Mouse (Mus musculus) heart, postnatal 10 days (tissue): Measurements from ENCODE around the gene Supv3l1. TPM values are rescaled to one million over a fixed set of nuclear protein-coding genes. Genes with fewer than 3 reads are reported as not detected.
"Not testable (repeated sequence)": the region's sequence is repeated elsewhere in the genome, so short reads cannot be mapped to it uniquely, and the experiment has no call there.

Source experiments
- DNase-seq, 2 experiments: peaks; one replicate each; pipeline ENCODE4 v3.0.0; 2021
- intact Hi-C: fragments of 180-260 bp; cut with DNase I; formaldehyde crosslinking; loops from one replicate; pipeline ENCODE4 v1.15.1; 2025
- total RNA-seq, 2 experiments: library from RNA; stranded (reverse); gene quantifications; 2 replicates each; pipeline ENCODE4 v1.2.3; 2021

Supv3l1 gene
- 10 to 100 TPM; 35.6 to 39.2 TPM for total RNA-seq

- DNase-seq: peak; percentile 95 to 97
- intact Hi-C loops: loop anchor here (5.0 kb wide), 1 partner anchor 38 kb away; the partner anchor contains the start of gene Vps26a
Observed at GRCm38 (mm10) chr10:62449364-62450279, at the start of gene Supv3l1, which contains the start of gene 4930507D05Rik. Supv3l1 (minus strand) TSS chr10:62449738. 4930507D05Rik (plus strand) TSS chr10:62449489.

- DNase-seq, intact Hi-C loops: not testable (repeated sequence)
Observed at GRCm38 (mm10) chr10:62491681-62492080, 42.1 kb upstream of the Supv3l1 start.

DNA sequence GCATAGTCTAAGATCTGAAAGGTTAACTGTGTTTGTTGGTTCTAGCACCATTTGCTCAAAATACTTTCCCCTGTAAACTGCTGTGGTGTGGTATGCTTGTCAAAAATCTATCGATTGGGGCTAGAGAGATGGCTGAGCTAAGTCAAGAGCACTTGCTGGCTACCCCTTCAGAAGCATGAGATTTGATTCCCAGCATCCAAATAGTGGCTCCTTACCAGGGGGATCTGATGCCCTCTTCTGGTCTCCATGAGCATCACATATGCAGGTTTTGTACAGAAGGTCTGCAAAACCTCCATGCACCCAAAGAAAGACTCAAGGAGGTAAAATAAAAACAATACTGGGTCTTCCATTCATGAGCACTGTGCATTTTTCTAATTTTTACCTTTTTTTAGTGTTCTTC is 38.7 kb upstream of the Supv3l1 start:
- intact Hi-C loops: loop anchor here (5.0 kb wide), 2 partner anchors 41 to 164 kb away; partner anchors contain the start of genes 4930507D05Rik, Ddx50 and Supv3l1
- peak; percentile 66 to 75 for DNase-seq

GRCm38 (mm10) chr10:62486618-62487415 is 37.3 kb upstream of the Supv3l1 start, which contains the start of gene Vps26a:
Vps26a (minus strand) TSS chr10:62486805.
- intact Hi-C loops: loop anchor here (5.0 kb wide), 2 partner anchors 40 to 165 kb away; partner anchors contain the start of genes 4930507D05Rik, Ddx50 and Supv3l1
- peak; percentile 99 to 100 for DNase-seq

DNA sequence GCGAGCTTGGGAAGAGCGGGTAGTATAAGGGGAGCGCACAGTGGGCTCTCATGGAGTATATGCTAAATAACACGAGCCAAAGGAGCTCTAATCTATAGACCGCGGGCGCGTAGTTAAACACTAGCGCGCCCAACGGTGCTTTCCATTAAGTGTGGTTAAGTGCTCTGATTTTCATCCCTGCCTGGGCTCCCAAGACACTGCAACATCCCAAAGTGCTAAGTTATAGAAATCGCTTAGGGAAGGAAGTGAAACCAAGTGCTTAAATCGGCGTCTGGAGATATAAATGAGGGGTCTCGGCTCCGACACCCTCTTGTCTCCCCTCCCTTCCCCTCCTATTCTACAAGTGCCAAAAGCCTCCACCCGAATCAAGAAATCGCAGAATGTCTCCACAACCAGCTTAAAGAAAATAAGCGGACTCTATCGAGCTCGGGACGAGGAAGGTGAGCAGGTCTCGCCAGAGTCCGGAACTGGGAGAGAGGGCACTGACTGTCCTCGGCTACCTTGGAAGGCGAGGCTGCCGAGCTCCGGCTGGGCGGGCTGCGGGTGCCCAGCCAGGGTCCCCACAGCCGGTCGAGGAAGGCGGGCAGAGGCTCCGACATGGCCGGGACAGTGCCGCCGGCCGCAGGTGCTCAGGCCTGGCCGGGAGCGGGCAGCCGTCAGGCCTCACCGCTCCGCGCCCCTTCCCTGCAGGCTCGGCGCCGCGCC is 36.5 kb upstream of the Supv3l1 start:
- DNase-seq: no peak
- intact Hi-C loops: loop anchor here (5.0 kb wide), 2 partner anchors 39 to 166 kb away; partner anchors contain the start of genes 4930507D05Rik, Ddx50 and Supv3l1

DNA sequence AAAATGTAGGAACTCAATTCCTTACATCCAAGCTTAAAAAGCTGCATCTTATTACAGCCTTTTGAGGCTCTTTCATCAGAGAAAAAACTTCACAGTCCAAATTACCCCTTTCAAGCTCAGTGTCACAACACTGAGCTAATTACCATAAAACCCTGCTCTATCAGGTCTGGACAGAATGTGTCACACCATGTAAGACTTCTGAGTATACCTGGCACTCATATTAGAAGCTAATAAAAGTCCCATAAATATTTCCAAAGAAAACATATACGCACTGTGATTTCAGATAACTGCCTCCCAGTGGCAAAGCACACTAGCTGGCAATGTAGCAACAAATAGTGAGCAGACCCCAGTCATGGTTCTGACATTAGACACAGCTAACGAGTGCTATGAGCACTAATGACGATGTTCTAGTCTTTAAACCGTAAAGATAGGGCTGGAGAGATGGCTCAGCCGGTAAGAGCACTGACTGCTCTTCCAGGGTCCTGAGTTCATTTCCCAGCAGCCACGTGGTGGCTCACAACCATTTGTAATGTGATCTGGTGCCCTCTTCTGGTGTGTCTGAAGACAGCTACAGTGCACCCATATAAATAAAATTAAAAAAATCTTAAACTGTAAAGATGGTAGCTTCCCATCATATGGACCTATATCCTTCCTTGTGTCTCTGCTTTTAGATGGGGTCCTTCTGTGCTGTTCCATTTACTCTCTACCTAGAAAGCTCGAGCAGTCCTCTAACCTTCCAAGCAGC is 31.7 kb upstream of the Supv3l1 start:
- DNase-seq: no peak
- intact Hi-C loops: no loop called here

GRCm38 (mm10) chr10:62476980-62477379 is 27.4 kb upstream of the Supv3l1 start:
- intact Hi-C loops: no loop called here
- DNase-seq: no peak

- no peak for DNase-seq
- intact Hi-C loops: no loop called here
Observed at GRCm38 (mm10) chr10:62474944-62475343, 25.4 kb upstream of the Supv3l1 start.

DNA sequence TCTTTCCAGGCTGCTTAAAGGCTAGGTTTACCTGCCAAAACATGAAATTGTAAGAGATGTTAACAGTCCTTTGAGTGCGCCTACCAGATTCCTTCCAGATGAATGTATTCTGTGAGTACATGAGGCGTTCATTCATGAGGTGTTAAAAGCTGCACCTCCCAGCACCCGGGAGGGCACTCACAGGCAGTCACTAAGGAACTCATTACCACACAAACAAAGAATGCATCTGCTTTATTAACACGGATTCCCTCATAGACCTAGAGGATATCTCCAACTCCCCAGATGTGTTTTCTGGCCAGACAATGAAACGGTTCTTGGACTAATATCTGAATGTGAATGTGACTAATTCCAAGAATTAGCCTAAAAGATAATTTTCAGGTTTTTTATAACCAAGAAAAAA is 21.6 kb upstream of the Supv3l1 start:
- DNase-seq: no peak
- intact Hi-C loops: no loop called here

DNA sequence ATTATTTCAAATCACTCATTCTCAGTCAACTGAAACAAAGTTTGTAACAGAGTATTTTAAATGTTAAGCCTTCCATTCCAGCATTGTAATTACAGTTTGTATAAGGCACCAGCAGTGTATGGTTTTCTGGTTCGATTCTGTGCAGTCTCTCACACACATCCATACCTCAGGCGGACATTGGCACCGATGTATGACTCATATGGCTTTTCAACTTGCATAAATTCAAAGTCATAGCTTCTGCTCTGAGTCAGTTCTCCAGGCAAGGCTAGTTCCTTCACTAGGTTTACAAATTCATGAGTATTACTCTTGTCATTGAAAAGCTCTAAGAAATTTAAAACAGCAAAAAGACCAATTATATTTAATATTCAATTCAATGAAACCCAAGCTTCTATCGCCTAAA is 20.2 kb upstream of the Supv3l1 start:
- no peak for DNase-seq
- intact Hi-C loops: no loop called here

DNA sequence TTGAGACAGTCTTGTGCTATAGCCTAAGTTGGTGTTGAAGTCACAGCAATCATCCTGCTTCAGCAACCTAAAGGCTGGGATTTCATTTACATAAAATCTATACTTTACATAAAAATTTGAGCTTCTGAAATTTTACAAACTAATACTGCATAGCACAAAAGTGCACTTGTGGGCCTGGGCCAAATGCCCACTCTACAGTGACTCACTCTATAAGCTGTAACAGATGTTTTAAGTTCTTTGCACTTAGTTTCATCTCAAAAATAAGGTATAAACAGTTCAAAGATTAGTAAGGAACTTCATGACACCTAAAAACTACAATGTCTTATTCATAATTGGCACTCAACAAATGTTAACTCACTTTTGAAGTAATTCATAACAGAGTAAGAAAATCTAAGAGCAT is 11.8 kb upstream of the Supv3l1 start:
- intact Hi-C loops: no loop called here
- no peak for DNase-seq

DNA sequence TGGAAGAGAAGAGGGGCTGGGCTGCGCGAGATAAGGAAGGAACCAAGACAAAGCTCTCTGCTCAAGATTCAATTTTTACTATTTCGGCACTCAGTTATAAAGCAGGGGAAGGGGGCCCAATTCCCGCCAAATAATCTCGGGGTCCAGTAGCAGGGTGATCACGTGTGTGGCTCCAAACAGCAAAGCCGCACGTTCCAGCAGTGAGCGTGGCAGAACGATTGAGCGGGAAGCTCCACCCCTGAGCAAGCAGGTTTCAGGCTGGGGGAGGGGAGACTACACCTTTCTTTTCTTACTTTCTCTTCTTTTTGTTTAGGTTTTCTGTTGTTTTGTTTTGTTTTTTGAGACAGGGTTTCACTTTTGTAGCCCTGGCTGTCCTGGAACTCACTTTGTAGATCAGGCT is 2.5 kb upstream of the Supv3l1 start:
- intact Hi-C loops, DNase-seq: not testable (repeated sequence)

GRCm38 (mm10) chr10:62450280-62450640 is 722 bp upstream of the Supv3l1 start:
- no peak for DNase-seq
- intact Hi-C loops: no loop called here

DNA sequence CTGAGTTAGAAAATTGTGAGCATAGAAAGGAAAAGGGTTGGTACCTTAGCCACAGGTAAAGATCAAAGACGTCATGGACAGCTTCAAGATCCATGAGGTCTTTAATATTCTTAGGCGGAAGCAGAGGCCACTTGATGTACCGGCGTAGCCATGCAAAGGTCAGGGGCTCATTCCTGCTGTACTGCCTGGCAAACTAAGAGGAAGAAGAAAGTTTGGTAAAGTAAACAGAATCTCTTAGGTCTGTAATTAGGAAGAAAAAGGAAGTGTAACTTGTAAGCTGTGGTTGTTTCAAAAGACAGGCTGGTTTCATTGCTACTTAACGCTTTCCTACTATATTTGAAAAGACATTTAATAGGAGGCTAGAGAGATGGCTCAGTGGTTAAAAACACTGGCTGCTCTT is 19.1 kb downstream of the Supv3l1 start:
- intact Hi-C loops: no loop called here
- DNase-seq: no peak

DNA sequence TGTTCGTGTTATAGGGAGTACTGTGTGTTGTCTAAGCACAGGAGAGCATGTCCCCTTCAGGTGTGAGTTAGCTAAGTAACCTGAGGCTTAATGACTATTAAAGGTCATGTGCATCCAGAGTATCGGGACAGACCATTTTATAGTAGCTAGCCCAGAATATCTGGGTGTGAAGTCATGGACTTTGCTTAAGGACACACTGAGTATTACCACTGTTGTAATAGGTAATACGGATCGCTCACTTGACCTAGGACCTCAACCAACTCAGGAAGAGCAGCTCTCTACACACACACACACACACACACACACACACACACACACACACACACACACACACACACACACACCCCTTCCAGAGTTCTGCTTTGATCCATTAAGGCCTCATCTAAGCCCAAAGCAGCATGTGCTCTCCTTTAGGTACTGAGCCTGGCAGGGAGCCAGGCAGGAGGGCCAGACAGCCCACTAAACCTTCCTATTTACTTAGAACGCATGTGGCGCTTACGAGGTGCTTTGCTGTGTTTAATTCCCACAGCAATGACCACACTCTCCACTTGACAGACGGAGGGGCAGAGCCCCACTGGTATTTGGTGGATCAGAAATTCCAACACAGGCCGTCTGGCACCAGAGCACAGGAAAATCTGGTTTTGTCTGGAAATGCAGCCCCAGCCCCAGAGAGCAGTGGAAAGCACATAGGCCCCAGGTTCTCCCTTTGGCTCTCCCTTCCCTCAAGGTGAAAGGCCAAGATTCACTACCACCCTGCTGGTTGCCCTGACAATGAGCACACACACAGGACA is 24.3 kb downstream of the Supv3l1 start:
- intact Hi-C loops: no loop called here

GRCm38 (mm10) chr10:62422255-62422654 is 27.3 kb downstream of the Supv3l1 start, which contains the start of gene Hkdc1:
Hkdc1 (minus strand) TSS chr10:62422491.
- intact Hi-C loops: no loop called here
- no peak for DNase-seq

More for the DNA sequence above, 24.3 kb downstream of the Supv3l1 start:
- DNase-seq: no peak

GRCm38 (mm10) chr10:62421127-62421526 is 28.4 kb downstream of the Supv3l1 start:
- peak; percentile 15 to 27 for DNase-seq
- intact Hi-C loops: no loop called here

- intact Hi-C loops: no loop called here
- DNase-seq: no peak
Observed at GRCm38 (mm10) chr10:62420399-62420798, 29.1 kb downstream of the Supv3l1 start.

- no peak for DNase-seq
- intact Hi-C loops: no loop called here
Observed at GRCm38 (mm10) chr10:62419422-62419821, 30.1 kb downstream of the Supv3l1 start.
